Mouse (Mus musculus) forebrain, embryonic 16.5 days (tissue): ENCODE results near the gene Camta2. TPM values are rescaled to one million over a fixed set of nuclear protein-coding genes. Genes with fewer than 3 reads are reported as not detected.

ENCODE experiments used
- ATAC-seq: fragments of 200-750 bp; cut with Nextera tagmentation; 2 replicates; pipeline ENCODE4 v1.8.0; 2017; ENCODE audit warnings: mild to moderate bottlenecking, moderate library complexity
- H3K27ac ChIP-seq: fragments of 300-500 bp; sonication (generic); 2 replicates; pipeline ENCODE4 v1.5.1; 2014; ENCODE audit warnings: low read length, control low read depth
- H3K27me3 ChIP-seq: fragments of 300-500 bp; sonication (generic); replicated peaks from 2 replicates; pipeline ENCODE4 v1.6.1; 2014; ENCODE audit warnings: low read length; ENCODE audit not compliant: control insufficient read depth, insufficient read depth
- H3K36me3 ChIP-seq: fragments of 300-500 bp; sonication (generic); 2 replicates; pipeline ENCODE4 v1.6.1; 2014; ENCODE audit not compliant: control insufficient read depth, insufficient read depth
- H3K4me1 ChIP-seq: fragments of 300-500 bp; sonication (generic); replicated peaks from 2 replicates; pipeline ENCODE4 v1.6.1; 2014; ENCODE audit warnings: low read length; ENCODE audit not compliant: control insufficient read depth, insufficient read depth
- H3K4me2 ChIP-seq: fragments of 300-500 bp; sonication (generic); 2 replicates; pipeline ENCODE4 v1.6.1; 2014; ENCODE audit warnings: mild to moderate bottlenecking, low read length, control low read depth
- H3K4me3 ChIP-seq: fragments of 300-500 bp; sonication (generic); replicated peaks from 2 replicates; pipeline ENCODE4 v1.5.1; 2014; ENCODE audit warnings: mild to moderate bottlenecking, low read length, control low read depth
- H3K9ac ChIP-seq: fragments of 300-500 bp; sonication (generic); replicated peaks from 2 replicates; pipeline ENCODE4 v1.6.1; 2014; ENCODE audit warnings: low read depth, low read length, control low read depth
- H3K9me3 ChIP-seq: fragments of 300-500 bp; sonication (generic); 2 replicates; pipeline ENCODE4 v1.6.1; 2016; ENCODE audit warnings: low read length; ENCODE audit not compliant: control insufficient read depth
- WGBS: fragments of 180-500 bp; shearing (Covaris S2); extraction: QIAGEN DNeasy Blood & Tissue Kit; methylation state at CpG from one replicate; pipeline ENCODE4 v1.1.7; 2014; 5-methylcytosine and 5-hydroxymethylcytosine counted together
- polyA plus RNA-seq: library from polyadenylated mRNA; unstranded; fragments of >200 nt; fragmentation: Nextera tagmentation; extraction: Ambion mirVana; gene quantifications from 2 replicates; pipeline ENCODE4 v1.2.1, GENCODE M21; 2015

The Camta2 gene
- polyA plus RNA-seq, 1 experiment from 2014 or later = 21.3 TPM

GRCm38 (mm10) chr11:70647716-70648420 is 40.0 kb downstream of the Camta2 start:
- Histone ChIP-seq H3K27ac (peak overlapping the region; percentile 96), H3K9ac (peak overlapping the region; percentile 64), H3K4me2 (peak overlapping the region; percentile 94), H3K36me3 (peaks cover 30% of the 10 kb centered on the region), H3K4me1 (peaks cover 42% of the 10 kb centered on the region), H3K4me3 (peak overlapping the region; percentile 56), H3K9me3 (no peaks in the 10 kb centered on the region), H3K27me3 (no peaks in the 10 kb centered on the region)
- no peak; the same call in 1 of the 2 replicates for ATAC-seq
- WGBS = 4% methylated on average over 28 of the region's 28 CpGs

GRCm38 (mm10) chr11:70646691-70647650 is 40.9 kb downstream of the Camta2 start, which contains the start of the genes Rnf167 and Slc25a11:
Gene Rnf167, plus strand, starts transcription at chr11:70647235.
Gene Slc25a11, minus strand, starts transcription at chr11:70647479.
- ATAC-seq = peak; percentile 92
- peaks cover 27% of the 10 kb centered on the region for H3K36me3 ChIP-seq
- peak within 1 kb of the TSS; percentile 56 for H3K4me3 ChIP-seq
- peak within 1 kb of the TSS; percentile 90 for H3K9ac ChIP-seq
- H3K4me2 ChIP-seq = peak within 1 kb of the TSS; percentile 94
- peaks cover 33% of the 10 kb centered on the region for H3K4me1 ChIP-seq
- peak within 1 kb of the TSS; percentile 96 for H3K27ac ChIP-seq
- H3K27me3 ChIP-seq = no peaks in the 10 kb centered on the region
- WGBS = under 1% methylated on average over 63 of the region's 63 CpGs
- H3K9me3 ChIP-seq = no peaks in the 10 kb centered on the region

GRCm38 (mm10) chr11:70646259-70646555 is 41.7 kb downstream of the Camta2 start:
- peak overlapping the region; percentile 90 for H3K9ac ChIP-seq
- no peaks in the 10 kb centered on the region for H3K27me3 ChIP-seq
- peak overlapping the region; percentile 90 for H3K27ac ChIP-seq
- peaks cover 30% of the 10 kb centered on the region for H3K4me1 ChIP-seq
- 25% methylated on average over 3 of the region's 3 CpGs for WGBS
- H3K9me3 ChIP-seq = no peaks in the 10 kb centered on the region
- H3K36me3 ChIP-seq = peaks cover 24% of the 10 kb centered on the region
- ATAC-seq = no peak
- peak overlapping the region; percentile 56 for H3K4me3 ChIP-seq
- H3K4me2 ChIP-seq = peak overlapping the region; percentile 90

GRCm38 (mm10) chr11:70645461-70646258 is 42.2 kb downstream of the Camta2 start:
- Histone ChIP-seq H3K4me2 (peak overlapping the region; percentile 90), H3K4me3 (peak overlapping the region; percentile 56), H3K4me1 (peaks cover 30% of the 10 kb centered on the region), H3K9ac (peak overlapping the region; percentile 90), H3K9me3 (no peaks in the 10 kb centered on the region), H3K36me3 (peaks cover 19% of the 10 kb centered on the region), H3K27ac (peak overlapping the region; percentile 90; the same call in 1 of the 2 replicates), H3K27me3 (no peaks in the 10 kb centered on the region)
- no peak for ATAC-seq
- 93% methylated on average over 12 of the region's 12 CpGs for WGBS

DNA sequence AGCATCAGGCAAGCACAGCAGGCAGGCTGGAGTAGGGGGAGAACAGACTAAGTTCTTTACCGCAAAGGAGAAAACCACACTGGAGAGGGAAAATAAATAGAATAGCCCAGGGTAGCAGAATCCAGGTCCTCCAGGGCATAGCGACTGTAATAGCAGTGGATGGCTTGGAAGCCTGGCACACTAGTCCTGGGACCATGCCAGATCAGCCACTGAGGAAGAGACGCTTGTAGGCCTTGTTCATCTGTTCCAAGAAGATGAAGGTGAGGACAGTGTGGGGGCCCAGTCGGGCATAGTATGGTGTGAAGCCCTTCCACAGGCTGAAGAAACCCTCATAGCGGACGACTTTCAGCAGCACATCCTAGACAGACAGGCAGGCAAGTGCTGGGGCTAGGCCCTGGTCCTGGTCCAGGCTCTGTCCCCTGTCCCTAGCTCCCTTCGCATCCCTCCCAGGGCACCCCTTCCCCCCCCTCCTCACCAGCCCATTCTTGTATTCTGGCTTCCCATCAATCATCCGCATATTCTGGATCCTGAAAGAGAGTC is 43.3 kb downstream of the Camta2 start:
- 92% methylated on average over 8 of the region's 8 CpGs for WGBS
- Histone ChIP-seq H3K4me1 (peaks cover 30% of the 10 kb centered on the region), H3K27ac (no peak overlapping the region), H3K4me2 (no peak overlapping the region), H3K27me3 (no peaks in the 10 kb centered on the region), H3K9ac (no peak overlapping the region), H3K4me3 (no peak overlapping the region), H3K9me3 (no peaks in the 10 kb centered on the region), H3K36me3 (peaks cover 11% of the 10 kb centered on the region)
- no peak for ATAC-seq

GRCm38 (mm10) chr11:70643051-70643450 is 44.9 kb downstream of the Camta2 start:
- no peak overlapping the region for H3K4me2 ChIP-seq
- no peaks in the 10 kb centered on the region for H3K27me3 ChIP-seq
- H3K36me3 ChIP-seq = peaks cover 6% of the 10 kb centered on the region
- H3K9me3 ChIP-seq = no peaks in the 10 kb centered on the region
- 93% methylated on average over 6 of the region's 6 CpGs for WGBS
- no peak for ATAC-seq
- H3K9ac ChIP-seq = no peak overlapping the region
- no peak overlapping the region for H3K27ac ChIP-seq
- peaks cover 17% of the 10 kb centered on the region for H3K4me1 ChIP-seq
- H3K4me3 ChIP-seq = no peak overlapping the region

DNA sequence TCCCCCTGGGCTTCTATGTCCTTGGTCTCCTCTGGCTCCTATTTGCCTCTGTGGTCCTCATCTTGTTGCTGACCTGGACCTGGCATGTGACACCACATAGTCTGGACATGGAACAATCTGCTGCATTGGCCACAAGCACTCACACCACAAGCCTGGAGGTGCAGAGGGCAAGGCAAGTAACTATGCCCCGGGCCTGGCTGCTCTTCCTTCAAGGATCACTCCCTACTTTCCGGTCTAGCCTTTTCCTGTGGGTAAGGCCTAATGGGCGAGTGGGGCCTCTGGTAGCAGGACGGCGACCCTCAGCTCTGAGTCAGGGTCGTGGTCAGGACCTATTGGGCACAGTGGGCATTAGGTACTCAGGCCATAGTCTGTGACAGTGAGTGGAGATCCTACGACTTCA is 46.7 kb downstream of the Camta2 start:
- ATAC-seq = no peak
- no peaks in the 10 kb centered on the region for H3K9me3 ChIP-seq
- no peak overlapping the region for H3K27ac ChIP-seq
- peaks cover 10% of the 10 kb centered on the region for H3K4me1 ChIP-seq
- H3K4me3 ChIP-seq = no peak overlapping the region
- H3K27me3 ChIP-seq = no peaks in the 10 kb centered on the region
- H3K9ac ChIP-seq = no peak overlapping the region
- WGBS = 82% methylated on average over 7 of the region's 7 CpGs
- peaks cover 6% of the 10 kb centered on the region for H3K36me3 ChIP-seq
- H3K4me2 ChIP-seq = no peak overlapping the region

- Histone ChIP-seq H3K9ac (no peak overlapping the region), H3K36me3 (peaks cover 6% of the 10 kb centered on the region), H3K4me3 (no peak overlapping the region), H3K9me3 (no peaks in the 10 kb centered on the region), H3K27me3 (no peaks in the 10 kb centered on the region), H3K4me2 (no peak overlapping the region), H3K4me1 (no peaks in the 10 kb centered on the region), H3K27ac (no peak overlapping the region)
- WGBS = 84% methylated on average over 8 of the region's 8 CpGs
- ATAC-seq = no peak
Observed at GRCm38 (mm10) chr11:70639976-70640375, 47.9 kb downstream of the Camta2 start.
